Mouse (Mus musculus): ENCODE measurements around the gene Snrnp200.
"Not testable (repeated sequence)": the region's sequence is repeated elsewhere in the genome, so short reads cannot be mapped to it uniquely, and the experiment has no call there.

GRCm38 (mm10) chr2:127166261-127166660, 41.9 kb upstream of the Snrnp200 start:
- TF ChIP-seq CTCF (IDR thresholded peaks at IDR 0.05) = peak; percentile 63
- TF ChIP-seq EP300 (IDR thresholded peaks at IDR 0.05) = not testable (repeated sequence)
